ENCODE assay signal across 24 mouse cellular contexts in the genomic region with DNA sequence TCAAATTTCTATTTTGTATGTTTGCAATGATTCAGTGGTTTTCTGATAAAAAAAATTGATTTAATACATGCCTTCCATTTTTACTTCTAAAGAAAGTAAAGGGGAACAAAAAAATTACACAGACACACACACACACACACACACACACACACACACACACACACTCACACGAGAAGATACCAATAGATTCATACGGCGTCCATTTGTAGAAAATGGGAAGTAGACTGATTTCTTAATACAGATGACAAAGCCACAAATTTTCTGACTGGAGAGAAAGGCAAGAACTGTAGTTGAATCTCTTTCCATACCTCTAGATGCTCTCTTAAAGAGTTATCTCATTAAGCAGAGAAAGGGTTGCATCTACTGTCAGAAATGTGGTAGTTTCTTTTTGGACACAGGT.
"Had no signal": no experiment of that assay in that cellular context is flagged by ENCODE, and none has a peak within 500 bp of the region (broad histone marks: within the 10 kb centered on the region; RNA-seq: fewer than 3 reads in every experiment).

No protein-coding gene starts in this region.

- H3K9ac ChIP-seq: heart, embryonic 12.5 days; hindbrain, embryonic 13.5 days; hindbrain, embryonic 15.5 days; kidney, embryonic 15.5 days; limb, embryonic 13.5 days; limb, embryonic 15.5 days; liver, embryonic 12.5 days; liver, embryonic 14.5 days had no signal

- H3K9me3 ChIP-seq: heart, embryonic 10.5 days; heart, embryonic 12.5 days; hindbrain, embryonic 13.5 days; hindbrain, embryonic 15.5 days; kidney, embryonic 15.5 days; limb, embryonic 13.5 days; limb, embryonic 15.5 days; liver, embryonic 12.5 days had no signal

- H3K4me1 ChIP-seq: heart, embryonic 10.5 days; heart, embryonic 12.5 days; hindbrain, embryonic 13.5 days; hindbrain, embryonic 15.5 days; kidney, embryonic 15.5 days; limb, embryonic 15.5 days; liver, embryonic 12.5 days had no signal

- H3K4me2 ChIP-seq: heart, embryonic 12.5 days; hindbrain, embryonic 13.5 days; hindbrain, embryonic 15.5 days; kidney, embryonic 15.5 days; limb, embryonic 13.5 days; limb, embryonic 15.5 days; liver, embryonic 12.5 days had no signal

- H3K36me3 ChIP-seq: heart, embryonic 10.5 days; heart, embryonic 12.5 days; hindbrain, embryonic 13.5 days; hindbrain, embryonic 15.5 days; kidney, embryonic 15.5 days; limb, embryonic 13.5 days; limb, embryonic 15.5 days; liver, embryonic 12.5 days had no signal

- ATAC-seq: hindbrain, postnatal 0 days; intestine, embryonic 16.5 days; liver, embryonic 12.5 days had no signal

- H3K27me3 ChIP-seq: heart, embryonic 12.5 days; hindbrain, embryonic 13.5 days; hindbrain, embryonic 15.5 days; kidney, embryonic 15.5 days; limb, embryonic 13.5 days; limb, embryonic 15.5 days; liver, embryonic 12.5 days had no signal

- H3K27ac ChIP-seq: gastrocnemius, adult 2 months; heart, embryonic 10.5 days; hindbrain, embryonic 13.5 days; hindbrain, embryonic 15.5 days; hindbrain, postnatal 0 days; kidney, embryonic 15.5 days; kidney, postnatal 0 days; limb, embryonic 13.5 days; limb, embryonic 15.5 days; liver, embryonic 12.5 days; liver, embryonic 14.5 days had no signal

- H3K4me3 ChIP-seq: gastrocnemius, adult 2 months; heart, embryonic 10.5 days; heart, embryonic 12.5 days; hindbrain, embryonic 13.5 days; hindbrain, embryonic 15.5 days; kidney, embryonic 15.5 days; limb, embryonic 13.5 days; limb, embryonic 15.5 days; liver, embryonic 12.5 days had no signal

- DNase-seq: gastrocnemius, adult 2 months; gastrocnemius, postnatal 10 days; gastrocnemius, postnatal 25 days; heart, postnatal 10 days; kidney, adult 11 months; kidney, adult 2 months; kidney, adult 9 months; kidney, postnatal 14 days; kidney, postnatal 36 days; layer of hippocampus, adult 9-11 months; layer of hippocampus, postnatal 36 days; left cerebral cortex, postnatal 4 days had no signal
